Mouse (Mus musculus) kidney, embryonic 14.5 days (tissue): ENCODE data around the gene Gm12830. TPM values are rescaled to one million over a fixed set of nuclear protein-coding genes. Genes with fewer than 3 reads are reported as not detected.

Experiments
- ATAC-seq: fragments of 200-750 bp; cut with Nextera tagmentation; 2 replicates; pipeline ENCODE4 v1.8.0; 2017; ENCODE audit warnings: moderate number of reproducible peaks, mild to moderate bottlenecking, moderate TSS enrichment, moderate library complexity; ENCODE audit not compliant: low FRiP score, low TSS enrichment
- H3K27ac ChIP-seq: fragments of 300-500 bp; sonication (generic); 2 replicates; pipeline ENCODE4 v1.5.1; 2014; ENCODE audit warnings: low read depth, mild to moderate bottlenecking, low read length, moderate library complexity, mixed read lengths
- H3K27me3 ChIP-seq: fragments of 300-500 bp; sonication (generic); 2 replicates; pipeline ENCODE4 v1.6.1; 2014; ENCODE audit warnings: mild to moderate bottlenecking, low read length; ENCODE audit not compliant: control insufficient read depth, insufficient read depth
- H3K36me3 ChIP-seq: fragments of 300-500 bp; sonication (generic); 2 replicates; pipeline ENCODE4 v1.6.1; 2014; ENCODE audit warnings: low read length, mixed read lengths; ENCODE audit not compliant: control insufficient read depth, insufficient read depth
- H3K4me1 ChIP-seq: fragments of 300-500 bp; sonication (generic); 2 replicates; pipeline ENCODE4 v1.6.1; 2014; ENCODE audit warnings: low read length, mixed read lengths; ENCODE audit not compliant: control insufficient read depth, insufficient read depth
- H3K4me2 ChIP-seq: fragments of 300-500 bp; sonication (generic); replicated peaks from 2 replicates; pipeline ENCODE4 v1.6.1; 2014; ENCODE audit warnings: low read depth, mild to moderate bottlenecking, low read length
- H3K4me3 ChIP-seq: fragments of 300-500 bp; sonication (generic); 2 replicates; pipeline ENCODE4 v1.5.1; 2014; ENCODE audit warnings: mild to moderate bottlenecking, low read length
- H3K9ac ChIP-seq: fragments of 300-500 bp; sonication (generic); 2 replicates; pipeline ENCODE4 v1.6.1; 2014; ENCODE audit warnings: low read depth, mild to moderate bottlenecking, low read length, moderate library complexity
- H3K9me3 ChIP-seq: fragments of 300-500 bp; sonication (generic); 2 replicates; pipeline ENCODE4 v1.6.1; 2016; ENCODE audit warnings: low read length; ENCODE audit not compliant: control insufficient read depth
- WGBS: fragments of 180-500 bp; shearing (Covaris S2); extraction: QIAGEN DNeasy Blood & Tissue Kit; methylation state at CpG from one replicate; pipeline ENCODE4 v1.1.7; 2014; 5-methylcytosine and 5-hydroxymethylcytosine counted together
- polyA plus RNA-seq: library from polyadenylated mRNA; unstranded; fragments of >200 nt; fragmentation: Nextera tagmentation; extraction: Ambion mirVana; gene quantifications from 2 replicates; pipeline ENCODE4 v1.2.1, GENCODE M21; 2014

Gene Gm12830
- polyA plus RNA-seq, 1 experiment from 2014 or later, result 0.15 TPM

DNA sequence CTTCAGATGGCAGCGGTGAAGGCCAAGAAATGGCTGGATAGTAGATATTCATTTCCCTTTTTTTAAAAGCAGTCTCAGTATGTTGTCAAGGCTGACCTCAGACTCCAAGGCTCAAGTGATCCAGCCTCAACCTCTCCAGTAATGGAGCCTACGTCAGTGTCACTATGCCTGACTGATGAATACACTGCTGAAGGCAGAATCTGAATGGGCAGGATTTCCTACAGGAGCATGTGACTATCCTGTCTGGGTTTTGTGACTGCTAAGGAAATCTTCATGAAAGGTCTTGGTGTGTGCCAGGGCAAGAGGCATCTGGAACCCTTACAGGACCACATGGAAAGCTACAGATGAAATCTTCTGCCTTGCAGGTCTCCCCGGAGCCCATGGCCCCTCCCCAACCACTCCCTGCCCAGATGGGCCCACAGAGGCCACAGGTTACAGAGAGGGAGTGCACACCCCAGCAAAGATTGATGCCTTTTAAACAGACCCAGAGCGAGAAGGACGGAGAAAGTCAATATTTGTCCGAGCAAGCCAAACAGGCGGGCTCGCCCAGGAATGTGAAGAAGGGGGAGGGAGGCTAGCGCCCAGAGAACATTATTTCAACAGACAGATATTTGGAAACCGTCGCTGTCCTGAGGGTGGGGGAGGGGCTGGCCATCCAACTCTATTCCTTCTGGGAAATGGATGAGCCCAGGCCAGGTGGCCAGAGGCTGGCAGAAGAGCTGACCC is 48.4 kb downstream of the Gm12830 start:
- Histone ChIP-seq H3K27ac (no peak overlapping the region), H3K9me3 (no peaks in the 10 kb centered on the region), H3K36me3 (no peaks in the 10 kb centered on the region), H3K4me3 (no peak overlapping the region), H3K4me2 (no peak overlapping the region; the same call in 1 of the 2 replicates), H3K27me3 (no peaks in the 10 kb centered on the region), H3K4me1 (peaks cover 12% of the 10 kb centered on the region; the same call in 1 of the 2 replicates), H3K9ac (no peak overlapping the region)
- 13% methylated on average over 11 of the region's 11 CpGs for WGBS
- peak; percentile 90 for ATAC-seq

DNA sequence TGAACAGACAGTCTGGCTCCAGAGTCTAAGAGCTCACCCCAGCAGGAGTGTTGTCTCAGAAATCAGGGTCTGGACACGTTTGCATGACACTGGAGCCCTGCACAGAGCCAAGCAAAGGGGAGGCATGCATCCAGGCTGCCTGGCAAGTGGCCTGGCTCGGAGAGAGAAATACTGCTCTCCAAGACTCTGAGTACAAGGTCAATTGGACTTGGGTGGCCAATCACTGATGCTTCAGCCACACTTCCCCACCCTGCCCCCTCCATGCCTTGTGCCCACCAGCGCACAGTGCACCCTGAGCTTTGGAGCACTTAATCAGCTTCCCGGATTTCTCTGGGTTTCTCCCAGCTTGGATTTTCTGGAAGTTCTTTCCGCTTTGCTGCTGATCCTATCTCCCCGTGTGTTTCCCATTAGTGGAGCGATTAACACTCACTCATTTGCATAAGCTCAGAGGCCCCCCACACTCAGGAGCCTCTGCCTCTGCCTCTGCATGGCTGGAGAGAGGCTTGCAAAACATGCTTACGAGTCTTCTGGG is 55.0 kb downstream of the Gm12830 start:
- no peaks in the 10 kb centered on the region; the same call in 1 of the 2 replicates for H3K4me1 ChIP-seq
- H3K9ac ChIP-seq, result no peak overlapping the region
- H3K27me3 ChIP-seq, result no peaks in the 10 kb centered on the region
- ATAC-seq, result peak; percentile 75; the same call in 1 of the 2 replicates
- H3K9me3 ChIP-seq, result no peaks in the 10 kb centered on the region
- H3K27ac ChIP-seq, result no peak overlapping the region
- H3K4me3 ChIP-seq, result no peak overlapping the region
- no peak overlapping the region for H3K4me2 ChIP-seq
- 31% methylated on average over 8 of the region's 8 CpGs for WGBS
- H3K36me3 ChIP-seq, result no peaks in the 10 kb centered on the region

DNA sequence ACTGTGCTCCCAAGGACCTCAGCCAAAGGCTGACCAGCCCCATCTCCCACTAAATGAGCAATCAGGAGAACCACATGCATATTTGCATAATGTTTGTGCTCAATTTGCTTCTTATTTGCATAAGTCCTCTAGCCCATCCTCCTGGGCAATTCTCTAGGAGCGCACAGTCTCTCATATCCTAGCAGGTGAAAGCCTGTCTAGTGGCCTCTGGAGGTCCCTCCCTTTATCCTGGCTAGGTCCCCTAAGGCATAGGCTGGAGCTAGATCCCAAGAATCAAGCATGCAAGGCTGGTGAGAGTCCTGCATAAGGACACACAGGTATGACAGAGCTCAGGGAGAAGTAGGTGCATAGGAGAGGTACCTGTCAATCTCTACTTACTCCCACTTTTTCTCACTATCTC is 60.7 kb downstream of the Gm12830 start:
- Histone ChIP-seq H3K4me1 (0 out of 2 replicates have a peak, but pooled peaks cover 3% of the 10 kb centered on the region), H3K4me2 (no peak overlapping the region), H3K36me3 (no peaks in the 10 kb centered on the region), H3K27ac (no peak overlapping the region), H3K27me3 (no peaks in the 10 kb centered on the region; the same call in 1 of the 2 replicates), H3K9me3 (no peaks in the 10 kb centered on the region), H3K9ac (no peak overlapping the region), H3K4me3 (no peak overlapping the region)
- 92% methylated on average over 1 of the region's 1 CpGs for WGBS
- ATAC-seq, result no peak

DNA sequence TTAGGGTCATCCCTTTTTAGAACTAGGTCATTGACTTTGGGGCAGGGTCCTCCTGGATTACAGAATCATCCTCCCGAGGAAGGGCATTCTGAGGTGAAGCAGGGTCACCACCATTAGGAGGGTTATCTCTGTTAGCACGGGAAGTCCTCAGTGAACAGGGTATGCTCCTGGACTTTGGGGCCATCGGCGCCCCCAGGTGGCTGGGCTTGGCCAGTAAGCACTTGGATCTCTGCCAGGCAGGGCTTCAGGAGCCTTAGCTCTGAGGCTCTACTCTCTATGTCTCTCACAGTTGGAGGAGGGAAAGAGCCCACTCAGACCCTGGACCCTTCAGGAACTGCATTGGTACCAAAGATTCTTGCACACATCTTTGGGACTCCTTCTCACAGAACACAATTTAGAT is 76.3 kb downstream of the Gm12830 start:
- Histone ChIP-seq H3K4me2 (no peak overlapping the region), H3K4me1 (0 out of 2 replicates have a peak, but pooled peaks cover 5% of the 10 kb centered on the region), H3K36me3 (no peaks in the 10 kb centered on the region; the same call in 1 of the 2 replicates), H3K4me3 (no peak overlapping the region), H3K27me3 (peaks cover 42% of the 10 kb centered on the region), H3K9me3 (no peaks in the 10 kb centered on the region), H3K9ac (no peak overlapping the region), H3K27ac (no peak overlapping the region)
- 12% methylated on average over 4 of the region's 4 CpGs for WGBS
- no peak for ATAC-seq

DNA sequence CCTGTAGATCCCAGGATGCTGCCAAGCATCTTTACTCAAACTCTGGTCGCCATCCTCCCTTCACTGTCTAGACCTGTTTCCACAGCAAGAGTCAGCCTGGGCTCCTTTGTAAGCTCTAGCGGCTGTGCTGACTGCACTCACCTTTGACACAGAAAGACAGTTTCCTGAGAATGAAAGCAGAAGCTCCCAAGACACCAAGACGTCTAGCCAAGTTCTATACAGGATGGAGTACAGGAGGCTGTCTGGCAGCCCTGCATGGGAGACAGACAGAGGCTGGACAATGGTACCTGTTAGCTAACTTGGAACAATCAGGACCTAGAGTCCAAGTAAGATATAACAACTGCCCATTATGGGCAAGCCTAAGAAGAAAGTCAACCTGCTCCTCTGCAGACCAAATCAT is 78.4 kb downstream of the Gm12830 start:
- ATAC-seq, result no peak
- Histone ChIP-seq H3K9me3 (no peaks in the 10 kb centered on the region), H3K9ac (no peak overlapping the region), H3K4me1 (0 out of 2 replicates have a peak, but pooled peaks cover 5% of the 10 kb centered on the region), H3K4me2 (no peak overlapping the region), H3K36me3 (no peaks in the 10 kb centered on the region; the same call in 1 of the 2 replicates), H3K4me3 (no peak overlapping the region), H3K27me3 (peaks cover 50% of the 10 kb centered on the region), H3K27ac (no peak overlapping the region)
- 29% methylated on average over 3 of the region's 3 CpGs for WGBS

DNA sequence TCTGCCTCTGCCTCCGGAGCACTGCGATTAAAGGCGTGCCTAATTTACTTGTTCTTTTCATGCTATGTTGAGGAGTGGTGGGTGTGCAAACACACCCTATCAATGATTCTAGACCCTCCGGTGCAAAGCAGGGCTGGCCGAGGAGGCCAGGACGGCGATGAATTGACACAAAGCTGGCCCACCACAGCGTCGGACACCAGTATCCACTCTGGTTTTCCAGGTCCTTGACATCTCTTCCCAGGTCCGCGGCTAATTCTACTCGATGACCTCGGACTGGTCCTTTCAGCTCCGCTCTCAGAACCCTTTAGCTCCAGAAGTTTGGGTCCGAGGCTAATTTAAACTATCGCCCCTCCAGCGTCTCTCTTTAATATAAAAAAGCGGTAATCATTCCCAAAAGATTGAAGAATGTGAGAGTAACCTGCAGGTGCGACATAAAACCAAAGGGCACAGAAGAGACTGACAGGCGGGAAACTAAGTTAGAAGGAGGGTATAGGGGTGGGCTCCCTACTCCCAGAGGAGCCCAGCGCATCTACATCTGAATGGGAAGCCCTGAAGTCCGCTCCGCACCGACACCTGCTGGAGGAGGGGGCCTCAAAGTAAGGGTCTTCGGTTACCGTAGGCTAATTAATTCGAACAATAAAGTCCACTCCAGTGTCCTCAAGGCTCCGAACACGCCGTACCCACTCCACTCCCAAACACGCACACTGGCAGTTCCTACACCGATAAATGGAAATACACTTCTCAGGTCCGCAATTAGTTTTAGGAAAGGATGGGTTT is 79.5 kb downstream of the Gm12830 start:
- Histone ChIP-seq H3K27ac (no peak overlapping the region), H3K9ac (peak overlapping the region; percentile 50; the same call in 1 of the 2 replicates), H3K9me3 (no peaks in the 10 kb centered on the region), H3K36me3 (no peaks in the 10 kb centered on the region; the same call in 1 of the 2 replicates), H3K4me1 (0 out of 2 replicates have a peak, but pooled peaks cover 5% of the 10 kb centered on the region), H3K4me2 (peak overlapping the region; percentile 48), H3K27me3 (peaks cover 56% of the 10 kb centered on the region), H3K4me3 (peak overlapping the region; percentile 47)
- ATAC-seq, result 0 out of 2 replicates have a peak, but pooled peaks have one; percentile 14
- 6% methylated on average over 33 of the region's 33 CpGs for WGBS

DNA sequence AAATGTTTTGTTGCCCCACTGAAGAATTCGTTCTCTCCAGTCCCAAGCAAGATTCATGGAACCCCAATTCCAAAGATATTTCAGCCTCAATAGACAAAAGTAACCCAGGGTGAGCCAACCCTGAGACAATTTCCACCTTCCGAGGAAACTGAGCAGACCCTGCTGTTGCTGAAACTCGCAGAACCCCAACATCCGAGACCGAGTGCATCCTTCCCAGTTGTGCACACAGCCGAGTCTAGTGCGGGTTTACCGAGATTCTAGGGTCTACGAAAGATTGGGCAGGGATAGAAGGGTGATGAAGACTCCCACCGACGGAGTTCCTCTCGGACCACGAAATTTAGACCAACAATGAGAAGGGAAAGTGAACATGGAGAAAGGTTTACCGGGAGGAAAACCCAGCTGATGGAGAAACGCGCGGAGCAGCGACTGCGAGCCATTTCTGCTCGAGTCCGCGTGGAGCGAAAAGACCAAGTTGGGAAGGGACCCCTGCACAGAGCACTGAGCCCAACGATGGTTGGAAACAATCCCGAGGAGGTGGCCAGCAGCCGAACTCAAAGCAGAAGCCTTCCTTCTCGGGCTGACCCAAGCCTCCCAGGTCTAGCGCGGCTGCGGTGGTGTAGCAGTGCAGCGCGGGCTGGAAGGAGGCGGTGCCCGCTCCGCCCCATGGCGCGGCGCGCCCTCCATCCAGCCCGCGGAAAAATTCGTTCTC is 80.3 kb downstream of the Gm12830 start:
- Histone ChIP-seq H3K9me3 (no peaks in the 10 kb centered on the region), H3K4me1 (0 out of 2 replicates have a peak, but pooled peaks cover 5% of the 10 kb centered on the region), H3K4me2 (peak overlapping the region; percentile 48), H3K9ac (peak overlapping the region; percentile 50), H3K4me3 (peak overlapping the region; percentile 47), H3K27me3 (peaks cover 62% of the 10 kb centered on the region), H3K36me3 (no peaks in the 10 kb centered on the region; the same call in 1 of the 2 replicates), H3K27ac (peak overlapping the region; percentile 62; the same call in 1 of the 2 replicates)
- ATAC-seq, result peak; percentile 48; the same call in 1 of the 2 replicates
- under 1% methylated on average over 42 of the region's 42 CpGs for WGBS

DNA sequence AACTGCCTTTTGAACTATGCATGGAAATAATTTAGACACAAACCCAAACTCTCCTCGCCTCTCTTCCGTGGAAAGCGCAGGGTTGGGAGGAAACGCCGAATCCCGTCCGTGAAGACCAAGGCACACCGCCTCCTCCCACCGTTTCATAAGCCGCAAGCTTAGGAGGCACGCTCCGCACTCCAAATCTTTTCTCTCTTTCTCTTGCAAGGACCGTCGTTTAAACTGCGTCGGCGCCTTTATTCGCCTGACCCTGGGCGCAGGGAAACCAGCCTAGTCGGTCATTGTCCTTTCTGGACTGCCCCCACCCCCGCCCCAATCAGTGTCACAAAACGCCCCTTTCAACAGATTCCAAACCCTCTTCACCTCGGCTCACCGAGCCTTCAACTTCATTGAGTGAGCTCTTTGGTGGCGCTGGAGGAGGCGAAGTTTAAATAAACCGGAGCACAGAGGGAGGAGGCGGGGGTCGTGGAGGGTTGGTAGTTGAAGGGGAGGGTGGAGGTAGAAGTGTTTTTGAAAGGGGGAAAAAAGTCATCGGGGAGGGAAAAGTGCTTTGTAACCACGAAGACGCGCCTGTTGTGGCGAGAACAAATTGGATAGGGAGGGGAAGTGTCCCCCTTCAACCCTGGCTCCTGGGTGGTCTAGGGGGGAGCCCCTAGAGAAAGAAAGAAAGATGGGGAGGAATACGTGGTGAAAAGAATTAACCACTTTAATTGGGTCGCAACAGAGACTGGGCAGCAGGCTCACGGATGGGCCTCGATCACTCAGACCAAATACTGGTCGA is 81.3 kb downstream of the Gm12830 start:
- peak overlapping the region; percentile 47 for H3K4me3 ChIP-seq
- peak overlapping the region; percentile 48 for H3K4me2 ChIP-seq
- peak overlapping the region; percentile 62; the same call in 1 of the 2 replicates for H3K27ac ChIP-seq
- ATAC-seq, result no peak
- 2% methylated on average over 39 of the region's 39 CpGs for WGBS
- H3K9ac ChIP-seq, result peak overlapping the region; percentile 50
- no peaks in the 10 kb centered on the region for H3K9me3 ChIP-seq
- 0 out of 2 replicates have a peak, but pooled peaks cover 5% of the 10 kb centered on the region for H3K4me1 ChIP-seq
- peaks cover 71% of the 10 kb centered on the region for H3K27me3 ChIP-seq
- H3K36me3 ChIP-seq, result no peaks in the 10 kb centered on the region; the same call in 1 of the 2 replicates
